Mouse (Mus musculus) ES-CJ7 (cell line): ENCODE data around the gene Fer.

Experiments
- DNase-seq: peaks from one replicate; pipeline ENCODE4 v3.0.0; 2011; ENCODE audit warnings: low read depth, low spot score

The Fer gene

GRCm38 (mm10) chr17:63974253-63974652, 111.4 kb downstream of the Fer start:
- DNase-seq: no peak

DNA sequence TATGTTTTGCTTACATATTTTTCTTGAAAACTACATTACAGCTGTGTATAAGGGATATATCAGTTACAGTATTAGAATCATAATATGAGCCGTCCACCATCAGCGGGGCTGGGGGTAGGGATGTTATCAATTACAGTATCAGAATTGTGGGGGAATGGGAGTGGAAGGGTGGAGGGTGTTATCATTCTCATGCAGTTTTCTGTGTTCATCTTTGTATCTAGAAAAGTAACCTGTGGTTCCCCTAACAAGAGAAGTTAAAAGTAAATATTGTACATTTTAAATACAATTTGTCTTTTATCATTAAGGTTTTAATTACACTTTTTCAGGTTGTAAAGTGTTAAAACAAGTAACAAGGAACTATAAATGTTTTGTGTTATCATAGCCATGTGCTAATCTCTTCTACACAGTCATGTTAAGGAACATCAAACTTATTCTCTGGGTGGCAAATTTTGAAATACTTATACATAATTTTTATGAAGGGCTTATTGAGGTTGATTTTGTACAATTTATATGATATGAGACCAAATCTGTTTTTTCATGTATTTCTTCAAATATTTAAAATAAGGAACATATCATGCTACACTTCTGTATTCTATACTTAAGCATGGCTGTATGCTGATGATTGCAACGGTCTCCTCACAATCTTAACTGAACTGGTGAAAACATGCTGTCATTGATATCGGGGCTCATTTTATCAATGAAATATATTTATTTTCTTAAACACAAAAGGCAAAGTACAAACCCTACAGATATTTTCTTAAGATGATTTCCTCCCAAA, 116.1 kb downstream of the Fer start:
- no peak for DNase-seq

DNA sequence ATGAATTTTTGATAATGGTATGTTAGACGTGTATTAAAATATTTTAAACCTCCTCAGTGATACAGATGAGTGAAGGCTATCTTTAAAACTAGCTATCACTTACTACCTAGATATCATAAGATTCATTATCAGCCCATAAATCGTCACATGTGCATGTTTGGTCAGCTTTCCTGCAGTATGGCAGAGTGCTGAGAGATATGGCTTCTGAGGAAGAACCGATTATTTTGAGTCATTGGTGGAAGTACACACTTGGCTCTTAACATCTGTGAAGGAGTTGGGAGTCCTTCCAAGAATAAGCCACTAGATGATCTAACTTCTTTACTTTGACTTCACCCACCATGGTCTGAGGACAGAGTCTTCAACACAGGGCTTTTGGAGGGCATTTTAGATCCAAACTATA, 117.3 kb downstream of the Fer start:
- no peak for DNase-seq

DNA sequence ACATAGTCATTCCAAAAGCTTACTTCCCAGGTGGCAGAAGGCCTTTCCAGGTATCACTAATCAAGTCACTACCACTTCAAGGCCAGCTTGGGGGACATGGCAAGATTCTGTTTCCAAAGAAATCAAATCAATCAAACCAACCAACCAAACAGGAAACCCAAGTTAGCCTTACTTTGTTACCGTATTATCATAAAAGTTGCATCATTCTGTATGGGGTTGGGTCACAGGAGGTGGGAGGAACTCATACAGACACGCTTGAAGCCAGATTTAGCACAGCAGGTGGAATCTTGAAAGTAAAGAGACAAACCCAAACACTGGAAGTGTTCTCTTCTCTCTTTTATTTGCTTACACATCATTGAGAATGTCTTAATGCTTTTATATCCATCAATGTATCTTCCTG, 125.8 kb downstream of the Fer start:
- DNase-seq: no peak

DNA sequence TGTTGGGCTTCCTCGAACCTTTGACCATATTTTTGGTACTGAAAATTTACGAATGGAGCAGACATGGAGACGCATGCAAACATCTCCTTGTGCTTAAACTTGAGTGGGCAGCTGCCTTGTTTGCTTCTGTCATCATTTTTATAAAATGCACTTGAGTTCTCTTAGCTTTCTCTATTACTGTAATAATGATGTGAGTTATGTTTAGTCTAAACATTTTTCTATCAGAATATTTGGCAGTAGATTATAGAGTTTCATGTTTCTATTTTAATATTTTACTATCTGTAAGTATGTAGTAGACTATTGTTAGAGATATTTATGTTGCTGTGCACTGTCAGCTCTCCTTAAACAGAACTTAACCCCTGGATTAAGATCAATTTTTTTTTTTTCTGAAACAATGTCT, 128.3 kb downstream of the Fer start:
- no peak for DNase-seq

DNA sequence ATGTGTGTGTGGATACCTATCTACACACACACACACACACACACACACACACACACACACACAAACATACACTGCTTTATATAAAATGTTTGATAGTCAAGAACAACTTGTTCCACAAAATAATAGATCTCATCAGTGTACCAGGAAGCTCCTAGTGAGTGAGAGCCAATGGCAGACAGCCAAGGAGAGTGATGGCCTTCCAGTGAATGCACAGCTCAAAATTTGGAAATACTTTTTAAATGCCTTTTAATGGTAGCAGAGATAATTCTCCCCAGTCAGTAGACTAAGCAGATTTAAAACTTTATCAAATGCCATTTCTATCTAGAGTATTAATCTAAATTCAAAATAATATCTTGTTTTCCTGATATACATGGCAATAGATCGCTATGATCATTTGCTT, 133.1 kb downstream of the Fer start:
- DNase-seq: no peak

- no peak for DNase-seq
Measured at GRCm38 (mm10) chr17:63997643-63998042, 134.8 kb downstream of the Fer start.

DNA sequence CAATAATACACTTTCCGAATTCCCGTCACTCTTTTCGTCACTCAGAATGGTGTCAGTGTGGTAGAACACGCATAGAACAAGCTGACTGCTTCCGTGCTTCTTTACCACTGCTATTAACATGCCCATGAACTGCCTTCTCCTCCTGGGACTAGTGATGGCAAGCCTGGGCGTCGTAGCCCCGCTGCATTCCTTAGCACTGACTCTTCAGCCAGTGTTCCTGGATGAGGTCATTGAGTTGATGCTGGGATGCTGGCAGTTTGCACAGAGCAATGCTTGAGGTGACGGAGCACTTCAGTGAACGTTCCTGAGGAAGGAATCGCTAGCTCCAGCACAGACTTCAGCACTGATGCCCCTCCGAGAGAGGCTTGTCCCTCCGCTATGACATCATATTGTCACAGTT, 140.6 kb downstream of the Fer start:
- peak; percentile 8 for DNase-seq

- no peak for DNase-seq
Measured at GRCm38 (mm10) chr17:64005575-64006249, 142.8 kb downstream of the Fer start.

DNA sequence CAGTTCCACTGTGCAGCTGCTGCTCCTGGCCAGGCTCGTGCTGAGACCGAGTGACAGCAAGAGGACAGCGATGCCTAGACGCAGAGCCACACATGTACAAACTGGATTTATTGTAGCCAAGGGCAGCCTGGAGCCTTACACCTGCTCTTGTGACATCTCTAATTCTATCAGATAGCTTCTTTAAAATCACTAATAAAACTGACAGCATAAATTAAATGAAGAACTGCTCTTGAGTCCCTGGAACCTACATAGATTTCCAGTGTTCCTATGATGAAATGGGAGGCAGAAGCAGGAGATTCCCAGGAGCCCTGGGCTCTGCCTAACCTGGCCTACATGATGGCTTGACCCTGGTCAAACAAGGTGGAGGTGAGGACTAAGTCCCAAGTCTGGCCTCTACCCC, 153.7 kb downstream of the Fer start:
- DNase-seq: no peak

- DNase-seq: no peak
Measured at GRCm38 (mm10) chr17:64018240-64018639, 155.4 kb downstream of the Fer start.

GRCm38 (mm10) chr17:64018870-64019269, 156.0 kb downstream of the Fer start:
- no peak for DNase-seq

GRCm38 (mm10) chr17:64019646-64020045, 156.8 kb downstream of the Fer start:
- DNase-seq: no peak

- peak; percentile 20 for DNase-seq
Measured at GRCm38 (mm10) chr17:64026485-64026884, 163.6 kb downstream of the Fer start.

- DNase-seq: no peak
Measured at GRCm38 (mm10) chr17:64041771-64042170, 178.9 kb downstream of the Fer start.

DNA sequence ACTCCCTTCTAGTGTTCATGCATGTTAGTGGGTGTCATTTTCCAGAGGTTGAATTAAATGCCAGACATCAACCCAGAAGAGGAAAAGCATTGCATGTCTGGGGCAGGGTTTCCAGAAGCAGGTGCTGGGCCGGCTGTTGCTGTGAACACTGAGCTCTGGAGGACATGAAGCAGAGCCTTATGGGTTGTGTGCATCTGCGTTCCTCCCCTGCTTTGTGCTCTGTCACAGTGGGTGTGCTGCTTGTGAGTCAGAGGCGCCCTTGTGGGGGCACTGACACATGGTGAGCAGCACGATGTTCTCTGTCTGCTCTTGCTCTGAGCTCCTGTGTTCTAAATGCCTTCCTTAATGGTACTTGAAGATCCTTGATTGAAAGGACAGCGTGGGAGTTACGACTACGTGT, 182.5 kb downstream of the Fer start:
- no peak for DNase-seq

- DNase-seq: no peak
Measured at GRCm38 (mm10) chr17:64046557-64046956, 183.7 kb downstream of the Fer start.

DNA sequence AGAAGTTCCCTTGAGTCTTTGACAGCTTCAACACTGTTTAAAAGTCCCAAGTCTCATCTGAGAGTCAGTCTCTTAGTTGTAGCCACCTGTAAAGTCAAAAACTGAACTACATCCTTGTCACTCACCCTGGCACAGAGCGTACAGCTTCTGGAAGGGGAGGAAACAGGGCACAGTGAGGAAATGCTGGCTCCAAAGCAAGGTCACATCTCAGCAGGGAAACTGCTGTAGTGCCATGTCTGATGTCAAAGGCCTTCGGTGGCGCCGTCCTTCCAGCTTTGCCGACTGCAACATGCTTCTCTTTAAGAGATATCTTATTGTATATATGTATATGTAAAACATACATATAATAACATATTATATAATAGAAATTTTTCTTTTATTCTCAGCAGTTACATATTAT, 188.0 kb downstream of the Fer start:
- DNase-seq: no peak

GRCm38 (mm10) chr17:64053636-64054035, 190.8 kb downstream of the Fer start:
- peak; percentile 76 for DNase-seq

- DNase-seq: peak; percentile 74
Measured at GRCm38 (mm10) chr17:64060529-64060928, 197.7 kb downstream of the Fer start.

GRCm38 (mm10) chr17:64065243-64065642, 202.4 kb downstream of the Fer start:
- DNase-seq: no peak

DNA sequence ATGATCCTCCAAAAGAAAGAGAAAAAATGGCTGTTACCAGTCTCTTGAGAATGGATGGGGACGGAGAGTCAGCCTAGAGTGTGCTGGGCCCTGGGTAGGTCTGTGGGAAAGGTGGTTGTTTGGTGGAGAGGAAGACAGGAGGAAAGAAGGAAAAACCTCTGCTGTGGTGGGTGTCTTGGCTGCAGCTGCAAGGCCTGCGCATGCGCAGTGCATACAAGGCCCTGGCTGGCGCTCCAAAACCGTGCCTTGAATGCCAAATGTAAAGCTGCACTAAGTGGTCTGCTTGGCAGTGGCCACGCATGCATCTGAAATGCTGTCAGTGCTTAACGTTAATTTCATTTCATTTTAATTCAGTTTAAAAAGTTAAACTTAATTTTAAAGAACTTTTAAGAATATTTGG, 214.5 kb downstream of the Fer start:
- no peak for DNase-seq

DNA sequence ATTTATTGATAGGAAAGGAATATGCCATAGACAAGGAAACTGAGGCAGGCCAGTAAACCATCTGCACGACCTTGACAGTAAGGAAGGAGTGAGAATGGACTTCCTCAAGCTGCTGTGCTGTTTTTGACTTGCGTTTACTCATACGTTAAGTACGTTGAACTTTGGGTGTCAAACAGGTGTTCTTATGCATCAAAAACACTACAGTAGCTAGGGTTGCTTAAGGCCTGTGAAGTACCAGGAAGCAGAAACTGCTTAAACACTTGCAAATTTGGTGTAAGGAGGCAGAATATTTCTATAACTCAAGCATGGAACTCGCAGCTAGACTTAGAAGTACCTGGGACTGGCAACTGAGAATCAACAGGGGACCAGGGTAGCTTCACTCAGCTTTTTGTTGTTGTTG, 221.9 kb downstream of the Fer start:
- no peak for DNase-seq
